Mouse (Mus musculus) fat pad, adult 2 months (tissue): ENCODE results near the gene Rbm45.

Experiments
- DNase-seq: peaks from one replicate; pipeline ENCODE4 v3.0.0-alpha.2; 2011; ENCODE audit warnings: low read depth, low spot score; ENCODE audit errors: extremely low read depth

The Rbm45 gene

DNA sequence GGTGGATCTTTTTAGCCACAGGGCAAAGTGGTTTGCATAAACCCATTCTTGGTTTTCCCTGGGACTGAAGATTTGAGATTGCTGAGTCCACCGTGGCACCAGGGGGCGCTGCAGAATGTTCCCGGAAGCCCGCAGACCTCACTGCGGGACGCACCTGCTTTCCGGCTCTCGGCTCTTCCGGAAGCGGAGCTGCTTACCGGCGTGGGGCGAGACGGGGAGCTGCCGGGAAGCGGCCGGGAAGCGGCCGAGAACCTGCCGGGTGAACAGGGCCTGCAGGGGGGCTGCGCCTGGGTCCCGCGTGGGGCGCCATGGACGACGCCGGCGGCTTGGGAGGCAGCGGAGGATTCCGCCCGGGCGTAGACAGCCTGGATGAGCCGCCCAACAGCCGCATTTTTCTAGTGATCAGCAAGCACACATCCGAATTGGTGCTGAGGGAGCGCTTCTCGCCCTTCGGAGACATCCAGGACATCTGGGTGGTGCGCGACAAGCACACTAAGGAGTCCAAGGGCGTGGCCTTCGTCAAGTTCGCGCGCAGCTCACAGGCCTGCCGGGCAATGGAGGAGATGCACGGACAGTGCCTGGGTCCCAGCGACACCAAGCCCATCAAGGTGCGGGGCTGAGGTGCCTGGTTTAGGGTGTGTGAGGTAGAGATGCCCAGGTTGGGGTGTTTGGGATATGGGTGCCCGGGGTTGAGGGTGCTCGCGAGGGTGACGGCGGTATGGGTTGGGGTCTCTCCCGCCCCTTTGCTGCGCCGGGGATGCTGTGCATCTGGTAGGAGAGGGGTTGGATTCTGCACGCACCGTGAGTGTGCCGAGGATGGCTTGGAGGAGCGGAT, at the start of gene Rbm45:
Rbm45 (plus strand) TSS at position 164 of the 835 bp plus-strand sequence.
- peak; percentile 47 for DNase-seq

- no peak for DNase-seq
Measured at GRCm38 (mm10) chr2:76320336-76320735, 49.4 kb upstream of the Rbm45 start.

DNA sequence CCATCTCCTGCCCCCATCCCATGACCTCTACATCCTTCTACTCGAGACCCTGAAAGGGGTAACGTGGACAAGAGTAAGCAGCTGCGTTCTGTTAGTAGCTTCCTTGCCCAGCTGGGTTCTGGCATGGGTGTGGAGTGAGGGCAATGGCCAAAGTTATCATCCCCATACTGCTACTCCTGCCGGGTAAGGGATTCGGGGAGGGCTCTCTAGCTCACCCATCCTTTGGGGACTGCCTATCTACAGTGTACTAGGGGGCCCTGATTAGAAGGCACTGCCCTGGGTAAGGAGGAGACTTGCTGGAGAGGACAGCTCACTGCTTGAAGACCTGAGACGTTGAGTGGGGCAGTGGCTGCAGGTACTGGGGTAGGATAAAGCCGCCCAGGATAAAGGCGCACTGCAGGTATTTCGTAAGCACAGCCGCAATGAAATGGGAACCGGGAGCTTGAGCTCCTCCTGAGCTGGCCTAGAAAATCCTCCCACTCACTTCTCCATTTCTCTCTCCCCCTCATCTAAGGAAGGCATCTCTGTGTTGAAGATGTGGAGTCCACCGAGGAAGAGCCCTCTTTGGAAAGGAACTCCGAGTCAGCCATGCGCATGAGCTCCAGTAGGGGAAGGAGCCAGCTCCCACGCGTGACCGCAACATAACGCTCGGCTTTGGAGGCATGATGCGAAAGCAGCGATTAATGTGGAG, 46.5 kb upstream of the Rbm45 start:
- no peak for DNase-seq

DNA sequence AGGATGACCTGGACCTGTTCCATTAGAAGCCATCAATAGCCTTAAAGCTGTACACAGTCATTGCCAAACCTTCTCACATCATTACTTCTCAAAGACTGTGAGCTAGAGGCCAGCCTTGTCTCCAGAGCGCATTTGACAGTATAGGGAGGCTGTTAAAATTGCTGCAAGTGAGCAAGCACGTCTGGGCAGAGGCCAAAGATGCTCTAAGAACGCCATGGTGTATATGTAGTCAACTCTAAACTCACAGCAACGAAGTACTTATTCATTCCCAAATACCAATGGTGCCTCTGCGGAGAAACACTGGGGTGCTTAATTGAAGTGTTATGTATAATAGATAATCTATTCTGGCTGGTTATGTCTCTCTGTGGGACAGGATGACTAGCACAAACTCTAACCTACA, 45.3 kb upstream of the Rbm45 start:
- no peak for DNase-seq

DNA sequence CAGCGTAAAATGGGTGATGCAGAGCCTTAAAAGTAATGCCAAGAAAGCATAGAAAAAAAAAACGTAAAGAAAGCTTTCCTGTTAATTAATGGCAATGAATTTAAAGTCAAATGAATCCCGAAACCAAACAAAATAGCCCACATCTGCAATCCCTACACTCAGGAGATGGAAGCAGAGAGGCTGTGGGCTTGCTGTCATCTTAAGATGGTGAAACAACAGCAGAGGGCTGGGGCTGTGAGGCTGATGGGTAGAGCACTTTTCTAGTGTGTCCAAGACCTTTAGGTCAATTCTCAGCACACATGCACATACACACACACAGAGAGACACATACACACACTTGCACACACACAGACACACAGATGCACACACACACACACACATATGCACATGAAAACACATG, 43.6 kb upstream of the Rbm45 start:
- DNase-seq, result no peak

- no peak for DNase-seq
Measured at GRCm38 (mm10) chr2:76330081-76330480, 39.7 kb upstream of the Rbm45 start.

- DNase-seq, result no peak
Measured at GRCm38 (mm10) chr2:76332161-76332805, 37.5 kb upstream of the Rbm45 start.

DNA sequence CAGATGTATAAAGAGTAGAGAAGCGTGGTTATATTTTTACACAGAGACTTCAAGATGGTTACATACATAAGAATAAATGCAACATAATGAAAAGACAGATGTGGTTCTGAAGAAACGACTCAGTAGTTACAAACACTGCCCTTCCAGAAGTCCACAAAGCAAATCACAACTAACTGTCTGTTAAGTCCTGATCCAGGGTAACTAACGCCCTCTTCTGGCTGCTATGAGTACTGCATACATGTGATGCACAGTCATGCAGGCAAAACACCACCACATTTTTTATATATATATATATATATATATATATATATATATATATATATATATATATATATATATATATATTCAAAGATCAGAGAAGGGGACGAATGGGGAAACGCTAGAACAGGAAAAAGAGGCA, 35.2 kb upstream of the Rbm45 start:
- no peak for DNase-seq

- no peak for DNase-seq
Measured at GRCm38 (mm10) chr2:76338215-76339156, 31.3 kb upstream of the Rbm45 start, which contains the start of gene Pde11a. Gene Pde11a (minus strand): TSS chr2:76338774.

GRCm38 (mm10) chr2:76342146-76342545, 27.6 kb upstream of the Rbm45 start:
- no peak for DNase-seq

DNA sequence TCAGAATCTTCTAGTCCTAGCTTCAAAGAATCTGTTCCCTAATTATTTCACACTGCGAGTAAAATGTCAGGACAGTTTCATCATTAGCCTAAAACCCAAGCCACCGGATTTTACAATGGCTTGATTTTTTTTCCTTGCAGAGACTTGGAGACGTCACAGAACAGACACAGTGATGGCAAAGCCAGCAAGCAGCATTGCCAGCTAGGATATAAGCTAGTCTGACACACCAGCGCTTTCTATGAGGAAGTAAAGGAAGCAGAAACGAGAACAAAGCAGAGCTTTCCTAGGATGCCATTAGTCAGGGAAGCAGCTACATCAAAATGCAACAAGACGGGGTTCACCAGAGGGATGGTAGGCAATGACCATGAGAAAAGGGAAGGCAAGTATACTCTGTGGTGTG, 21.9 kb upstream of the Rbm45 start:
- DNase-seq, result no peak

GRCm38 (mm10) chr2:76360226-76360625, 9.6 kb upstream of the Rbm45 start, which contains the start of gene Cyct:
Gene Cyct (minus strand): TSS chr2:76360450.
- DNase-seq, result no peak

DNA sequence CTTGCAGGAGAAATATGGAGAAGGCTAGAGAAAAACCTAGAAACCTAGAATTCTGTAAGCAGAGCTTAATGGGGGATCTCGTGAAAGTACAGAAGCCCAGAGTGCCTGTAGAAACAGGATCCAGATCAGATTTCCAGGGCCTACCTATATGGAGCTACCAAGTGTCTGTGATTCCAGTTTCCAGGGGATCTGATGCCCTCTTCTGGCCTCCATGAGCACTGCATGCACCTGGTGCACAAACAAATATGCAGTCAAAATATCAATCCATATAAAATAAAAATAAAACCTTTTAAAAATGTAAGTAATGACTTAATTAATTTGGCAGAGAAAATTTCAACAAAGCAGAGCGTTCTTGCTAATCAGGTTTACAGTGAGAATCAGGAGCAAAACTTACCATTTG, 7.7 kb upstream of the Rbm45 start:
- no peak for DNase-seq

DNA sequence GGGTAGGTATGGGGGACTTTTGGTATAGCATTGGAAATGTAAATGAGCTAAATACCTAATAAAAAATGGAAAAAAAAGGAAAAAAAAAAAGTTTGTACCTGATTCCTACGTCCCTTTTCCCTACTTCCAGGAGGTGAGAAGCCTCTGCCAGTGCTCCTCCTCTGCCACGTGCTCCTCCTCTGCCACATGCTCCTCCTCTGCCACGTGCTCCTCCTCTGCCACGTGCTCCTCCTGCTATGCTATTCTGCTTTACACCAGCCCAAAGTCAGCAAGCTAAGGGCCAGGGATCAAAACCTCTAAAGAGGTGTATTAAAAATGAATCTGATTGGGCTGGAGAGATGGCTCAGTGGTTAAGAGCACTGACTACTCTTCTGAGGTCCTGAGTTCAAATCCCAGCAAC, 4.0 kb upstream of the Rbm45 start:
- no peak for DNase-seq

- peak; percentile 11 for DNase-seq
Measured at GRCm38 (mm10) chr2:76367188-76367922, 2.4 kb upstream of the Rbm45 start.

GRCm38 (mm10) chr2:76368861-76369660, 723 bp upstream of the Rbm45 start:
- DNase-seq, result no peak

DNA sequence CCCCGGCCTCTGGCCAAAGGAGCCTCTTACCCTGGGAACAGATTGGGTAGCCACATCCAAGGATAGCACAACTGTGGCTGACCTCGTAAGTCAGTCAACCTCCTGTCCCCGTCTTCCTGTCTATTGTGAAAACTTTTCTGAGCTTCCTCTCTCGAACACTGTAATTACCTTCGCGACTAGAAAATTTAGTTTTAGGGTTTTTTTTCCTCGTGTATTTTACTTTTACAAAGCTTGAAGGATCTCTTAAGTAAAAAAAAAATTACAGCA, 805 bp downstream of the Rbm45 start:
- DNase-seq, result no peak

DNA sequence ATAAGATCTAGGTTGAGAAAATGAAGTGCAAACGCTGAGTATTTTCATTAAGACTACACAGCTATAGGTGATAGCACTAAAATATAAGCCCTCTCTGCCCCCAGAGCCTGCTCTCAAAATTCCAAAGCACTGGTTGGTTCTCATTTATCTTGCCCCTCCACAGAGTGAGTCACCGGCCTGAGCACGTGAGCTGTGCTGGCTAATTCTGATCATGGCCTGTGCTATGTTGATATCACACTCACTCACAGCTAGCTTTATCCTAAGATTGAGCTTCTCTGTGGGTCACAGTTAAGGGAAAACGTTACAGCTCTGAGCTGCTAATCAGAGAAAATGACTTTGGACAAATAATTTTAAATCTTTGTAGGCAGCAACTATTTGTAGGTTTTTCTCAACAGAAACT, 2.5 kb downstream of the Rbm45 start:
- no peak for DNase-seq

- no peak for DNase-seq
Measured at GRCm38 (mm10) chr2:76374544-76375206, 4.9 kb downstream of the Rbm45 start.
